Mouse (Mus musculus): ENCODE data around the gene Fam89a. TPM values are rescaled to one million over a fixed set of nuclear protein-coding genes. Genes with fewer than 3 reads are reported as not detected.

The Fam89a gene
- total RNA-seq (2021) = under 1 TPM; 0.34 to 0.62 TPM
- long read RNA-seq, experiment 1 = 0 reads
- long read RNA-seq, experiment 2 = 0 reads

GRCm38 (mm10) chr8:124751709-124752173 is at the start of gene Fam89a:
Gene Fam89a, minus strand, starts transcription at chr8:124751832.
- intact Hi-C loops (cut with DNase I) = no loop called here
- DNase-seq (ENCODE audit: low spot score in 2 of 2) = no peak

- intact Hi-C loops (cut with DNase I) = no loop called here
- no peak for DNase-seq (ENCODE audit: low spot score in 2 of 2)
These were observed 48.9 kb upstream of the Fam89a start for GRCm38 (mm10) chr8:124800542-124800941.

- intact Hi-C loops (cut with DNase I) = no loop called here
- DNase-seq (ENCODE audit: low spot score in 2 of 2) = no peak
These were observed 44.3 kb upstream of the Fam89a start for GRCm38 (mm10) chr8:124795781-124796488.

- DNase-seq (ENCODE audit: low spot score in 2 of 2) = peak; percentile 81 to 83
- intact Hi-C loops (cut with DNase I) = no loop called here
These were observed 42.8 kb upstream of the Fam89a start for GRCm38 (mm10) chr8:124794486-124794780.

- intact Hi-C loops (cut with DNase I) = no loop called here
- DNase-seq (ENCODE audit: low spot score in 2 of 2) = peak in 1 of 2 experiments; percentile 13
These were observed 42.2 kb upstream of the Fam89a start for GRCm38 (mm10) chr8:124793661-124794485.

- intact Hi-C loops (cut with DNase I) = no loop called here
- DNase-seq (ENCODE audit: low spot score in 2 of 2) = peak; percentile 69 to 76
These were observed 41.6 kb upstream of the Fam89a start for GRCm38 (mm10) chr8:124793172-124793651.

GRCm38 (mm10) chr8:124792708-124793107 is 41.1 kb upstream of the Fam89a start, which contains the start of gene Trim67:
Gene Trim67, plus strand, starts transcription at chr8:124793092.
- DNase-seq (ENCODE audit: low spot score in 2 of 2) = peak; percentile 73 to 79
- intact Hi-C loops (cut with DNase I) = no loop called here

- peak; percentile 56 to 65 for DNase-seq (ENCODE audit: low spot score in 2 of 2)
- intact Hi-C loops (cut with DNase I) = no loop called here
These were observed 40.6 kb upstream of the Fam89a start for GRCm38 (mm10) chr8:124792186-124792585.

- no peak for DNase-seq (ENCODE audit: low spot score in 2 of 2)
- intact Hi-C loops (cut with DNase I) = no loop called here
These were observed 40.1 kb upstream of the Fam89a start for GRCm38 (mm10) chr8:124791751-124792150.

- DNase-seq (ENCODE audit: low spot score in 2 of 2) = no peak
- intact Hi-C loops (cut with DNase I) = no loop called here
These were observed 39.0 kb upstream of the Fam89a start for GRCm38 (mm10) chr8:124790676-124791075.

- intact Hi-C loops (cut with DNase I) = no loop called here
These were observed 33.0 kb upstream of the Fam89a start for GRCm38 (mm10) chr8:124784613-124785012.

GRCm38 (mm10) chr8:124783228-124783627 is 31.6 kb upstream of the Fam89a start:
- intact Hi-C loops (cut with DNase I) = no loop called here

More at GRCm38 (mm10) chr8:124784613-124785012, 33.0 kb upstream of the Fam89a start:
- peak; percentile 64 to 80 for DNase-seq (ENCODE audit: low spot score in 2 of 2)

GRCm38 (mm10) chr8:124782431-124782830 is 30.8 kb upstream of the Fam89a start:
- intact Hi-C loops (cut with DNase I) = no loop called here
- DNase-seq (ENCODE audit: low spot score in 2 of 2) = no peak

More at GRCm38 (mm10) chr8:124783228-124783627, 31.6 kb upstream of the Fam89a start:
- no peak for DNase-seq (ENCODE audit: low spot score in 2 of 2)

GRCm38 (mm10) chr8:124780236-124780635 is 28.6 kb upstream of the Fam89a start:
- intact Hi-C loops (cut with DNase I) = no loop called here

GRCm38 (mm10) chr8:124775695-124776094 is 24.1 kb upstream of the Fam89a start:
- DNase-seq (ENCODE audit: low spot score in 2 of 2) = peak; percentile 80 to 85
- intact Hi-C loops (cut with DNase I) = no loop called here

More at GRCm38 (mm10) chr8:124780236-124780635, 28.6 kb upstream of the Fam89a start:
- peak; percentile 34 to 68 for DNase-seq (ENCODE audit: low spot score in 2 of 2)

GRCm38 (mm10) chr8:124772389-124772788 is 20.8 kb upstream of the Fam89a start:
- intact Hi-C loops (cut with DNase I) = no loop called here
- DNase-seq (ENCODE audit: low spot score in 2 of 2) = peak; percentile 33 to 53

GRCm38 (mm10) chr8:124763061-124763460 is 11.4 kb upstream of the Fam89a start:
- intact Hi-C loops (cut with DNase I) = no loop called here
- DNase-seq (ENCODE audit: low spot score in 2 of 2) = no peak

- intact Hi-C loops (cut with DNase I) = loop anchor here (5.0 kb wide), 1 partner anchor 69 kb away; no protein-coding TSS in a partner anchor
- DNase-seq (ENCODE audit: low spot score in 2 of 2) = no peak
These were observed 6.9 kb upstream of the Fam89a start for GRCm38 (mm10) chr8:124758544-124758943.

GRCm38 (mm10) chr8:124756601-124757000 is 5.0 kb upstream of the Fam89a start:
- intact Hi-C loops (cut with DNase I) = loop anchor here (5.0 kb wide), 1 partner anchor 71 kb away; no protein-coding TSS in a partner anchor
- DNase-seq (ENCODE audit: low spot score in 2 of 2) = no peak

- intact Hi-C loops (cut with DNase I) = loop anchor here (5.0 kb wide), 1 partner anchor 71 kb away; no protein-coding TSS in a partner anchor
- DNase-seq (ENCODE audit: low spot score in 2 of 2) = no peak
These were observed 4.5 kb upstream of the Fam89a start for GRCm38 (mm10) chr8:124756153-124756552.
